Mouse (Mus musculus) monocyte, adult 59 days (primary cell): ENCODE measurements around the gene Appbp2. TPM values are rescaled to one million over a fixed set of nuclear protein-coding genes. Genes with fewer than 3 reads are reported as not detected.

Source experiments
- total RNA-seq, 2 experiments: library from RNA; stranded (reverse); gene quantifications; one replicate each; pipeline ENCODE4 v1.2.4; 2023

Gene Appbp2
- total RNA-seq = 10 to 100 TPM; 22.0 to 22.9 TPM

GRCm38 (mm10) chr11:85234990-85235841 is at the start of gene Appbp2:
Appbp2 (minus strand) TSS chr11:85235130.

GRCm38 (mm10) chr11:85170058-85170740 is 64.7 kb downstream of the Appbp2 start, which contains the start of gene 1700125H20Rik:
1700125H20Rik (plus strand) TSS chr11:85170404.

GRCm38 (mm10) chr11:85139581-85140540 is 95.1 kb downstream of the Appbp2 start, which contains the start of gene Usp32:
Usp32 (minus strand) TSS chr11:85140161.

Other genes with a start within 250 kb of the Appbp2 start
- gene Usp32, start 95.0 kb downstream of the Appbp2 start, total RNA-seq = 10 to 100 TPM; 54.2 to 68.3 TPM
- not detected for gene 1700125H20Rik, start 64.7 kb downstream of the Appbp2 start, total RNA-seq
- gene Ppm1d, start 76.1 kb upstream of the Appbp2 start, total RNA-seq = 10 to 100 TPM; 28.4 to 29.3 TPM
- gene Bcas3, start 118.0 kb upstream of the Appbp2 start, total RNA-seq = 10 to 100 TPM; 45.3 to 50.8 TPM